Mouse (Mus musculus): ENCODE data around the gene Ptpdc1. TPM values are rescaled to one million over a fixed set of nuclear protein-coding genes. Genes with fewer than 3 reads are reported as not detected.

Gene Ptpdc1
- total and polyA plus RNA-seq, 3 experiments: 0.11 TPM; not detected in 2

- TF ChIP-seq GATA1 (IDR thresholded peaks at IDR 0.05; ENCODE audit: borderline replicate concordance, low read length) (no peak), TAL1 (conservative IDR thresholded peaks at IDR 0.05; ENCODE audit: low read depth, low read length) (no peak), CTCF (IDR thresholded peaks at IDR 0.05; ENCODE audit: low read depth, low read length) (no peak), GATA2 (IDR thresholded peaks at IDR 0.05; ENCODE audit: borderline replicate concordance, low read depth, low read length) (no peak), POLR2AphosphoS5 (IDR thresholded peaks at IDR 0.05; ENCODE audit: insufficient replicate concordance, low read depth, low read length) (no peak)
- ATAC-seq (ENCODE audit: extremely low read depth, insufficient number of reproducible peaks, low FRiP score, poor library complexity, severe bottlenecking) (no peak), DNase-seq (ENCODE audit: low spot score) (no peak)
- Histone ChIP-seq H3K27me3 (ENCODE audit: insufficient read depth, low read length) (no peaks in the 10 kb centered on the region; the same call in 1 of the 2 replicates), H3K9me3 (replicated peaks) (no peaks in the 10 kb centered on the region), H3K36me3 (replicated peaks) (peaks cover 25% of the 10 kb centered on the region), H3K4me1 (ENCODE audit: insufficient read depth, low read depth, low read length) (peaks cover 7% of the 10 kb centered on the region; the same call in 1 of the 2 replicates), H3K4me3 (ENCODE audit: low read depth, low read length) (no peak overlapping the region)
Observed at GRCm38 (mm10) chr13:48530685-48531084, 94.8 kb downstream of the Ptpdc1 start.

- H3K9me3 ChIP-seq (replicated peaks): no peaks in the 10 kb centered on the region
- ATAC-seq (ENCODE audit: extremely low read depth, insufficient number of reproducible peaks, low FRiP score, poor library complexity, severe bottlenecking): no peak
- no peak for TF ChIP-seq TAL1 (conservative IDR thresholded peaks at IDR 0.05; ENCODE audit: low read depth, low read length)
- TF ChIP-seq GATA2 (IDR thresholded peaks at IDR 0.05; ENCODE audit: borderline replicate concordance, low read depth, low read length): no peak
- no peak for TF ChIP-seq CTCF (IDR thresholded peaks at IDR 0.05; ENCODE audit: low read depth, low read length)
- TF ChIP-seq GATA1 (IDR thresholded peaks at IDR 0.05; ENCODE audit: borderline replicate concordance, low read length): no peak
- no peak for TF ChIP-seq POLR2AphosphoS5 (IDR thresholded peaks at IDR 0.05; ENCODE audit: insufficient replicate concordance, low read depth, low read length)
Observed at GRCm38 (mm10) chr13:48529028-48529427, 96.4 kb downstream of the Ptpdc1 start.

GRCm38 (mm10) chr13:48528123-48528871 lies 97.2 kb downstream of the Ptpdc1 start:
- ATAC-seq (ENCODE audit: extremely low read depth, insufficient number of reproducible peaks, low FRiP score, poor library complexity, severe bottlenecking): peak; percentile 68; the same call in 1 of the 2 replicates
- peak; percentile 50 for DNase-seq (ENCODE audit: low spot score)
- no peaks in the 10 kb centered on the region for H3K9me3 ChIP-seq (replicated peaks)
- peaks cover 3% of the 10 kb centered on the region for H3K36me3 ChIP-seq (replicated peaks)
- H3K4me3 ChIP-seq (ENCODE audit: low read depth, low read length): no peak overlapping the region
- TF ChIP-seq POLR2AphosphoS5 (IDR thresholded peaks at IDR 0.05; ENCODE audit: insufficient replicate concordance, low read depth, low read length) (no peak), CTCF (IDR thresholded peaks at IDR 0.05; ENCODE audit: low read depth, low read length) (peak; percentile 67)
- H3K27me3 ChIP-seq (ENCODE audit: insufficient read depth, low read length): peaks cover 10% of the 10 kb centered on the region; the same call in 1 of the 2 replicates
- H3K4me1 ChIP-seq (ENCODE audit: insufficient read depth, low read depth, low read length): peaks cover 7% of the 10 kb centered on the region; the same call in 1 of the 2 replicates

More at GRCm38 (mm10) chr13:48529028-48529427, 96.4 kb downstream of the Ptpdc1 start:
- Histone ChIP-seq H3K4me1 (ENCODE audit: insufficient read depth, low read depth, low read length) (peaks cover 7% of the 10 kb centered on the region; the same call in 1 of the 2 replicates), H3K27me3 (ENCODE audit: insufficient read depth, low read length) (peaks cover 8% of the 10 kb centered on the region; the same call in 1 of the 2 replicates), H3K4me3 (ENCODE audit: low read depth, low read length) (no peak overlapping the region), H3K36me3 (replicated peaks) (peaks cover 10% of the 10 kb centered on the region)
- no peak for DNase-seq (ENCODE audit: low spot score)

Other genes with a start within 250 kb of the Ptpdc1 start
- 23.9 and 29.5 TPM in 2 replicates for gene Zfp169, start 112.2 kb downstream of the Ptpdc1 start, total RNA-seq (2014; fragmentation: Nextera tagmentation)
- gene Zfp169, start 112.2 kb downstream of the Ptpdc1 start, total RNA-seq (2017): 16.2 and 16.7 TPM in 2 replicates
- gene Zfp169, start 112.2 kb downstream of the Ptpdc1 start, polyA plus RNA-seq (2012): 0.35 and 0.62 TPM in 2 replicates
- not detected in 2 replicates for gene A830005F24Rik, start 112.1 kb downstream of the Ptpdc1 start, total RNA-seq (2014; fragmentation: Nextera tagmentation)
- 0.33 and 1.3 TPM in 2 replicates for gene A830005F24Rik, start 112.1 kb downstream of the Ptpdc1 start, total RNA-seq (2017)
- 0.20 and 0.22 TPM in 2 replicates for gene A830005F24Rik, start 112.1 kb downstream of the Ptpdc1 start, polyA plus RNA-seq (2012)
- gene Barx1, start 37.3 kb upstream of the Ptpdc1 start, total RNA-seq (2014; fragmentation: Nextera tagmentation): not detected in 2 replicates
- gene Barx1, start 37.3 kb upstream of the Ptpdc1 start, total RNA-seq (2017): 0.06 TPM in 1 of 2 replicates, not detected in the other
- not detected in 2 replicates for gene Barx1, start 37.3 kb upstream of the Ptpdc1 start, polyA plus RNA-seq (2012)
- gene Phf2, start 245.5 kb upstream of the Ptpdc1 start, total RNA-seq (2014; fragmentation: Nextera tagmentation): 53.7 and 59.0 TPM in 2 replicates
- gene Phf2, start 245.5 kb upstream of the Ptpdc1 start, total RNA-seq (2017): 7.0 and 9.6 TPM in 2 replicates
- 45.3 and 49.2 TPM in 2 replicates for gene Phf2, start 245.5 kb upstream of the Ptpdc1 start, polyA plus RNA-seq (2012)

Measured in G1E (cell line).